Comparison of ENCODE assay signal across 8 mouse cellular contexts in genomic region chr15:88819026-88819905, GRCm38 (mm10). TPM values are rescaled to one million over a fixed set of nuclear protein-coding genes. Genes with fewer than 3 reads are reported as not detected.
DNase-seq lines count a peak whose midpoint lies in the region; ATAC-seq lines count a peak whose summit lies in the region.

Alg12 (minus strand) TSS chr15:88819318.
Creld2 (plus strand) TSS chr15:88819646.

- peak within 1 kb of the TSS; percentile 73 for H3K27ac ChIP-seq in hindbrain, embryonic 14.5 days

- peak; percentile 100 for DNase-seq in R1 (ENCODE audit: low read depth, low spot score)
- DNase-seq in cerebellum, postnatal 25 days, result peak; percentile 99
- peak; percentile 99 to 100 for DNase-seq in frontal cortex, postnatal 25 days (ENCODE audit: low spot score in 2 of 2)
- peak; percentile 97 for DNase-seq in hindbrain, embryonic 14.5 days (ENCODE audit: low spot score)
- peak; percentile 100 for DNase-seq in layer of hippocampus, postnatal 36 days
- DNase-seq in lung, postnatal 36 days, result peak; percentile 100
- DNase-seq in retina, postnatal 1 day, result peak; percentile 100
- peak; percentile 98 to 100 for DNase-seq in urinary bladder, adult 18-20 months (ENCODE audit: low spot score in 2 of 2)

- peak within 1 kb of the TSS; percentile 93 for H3K4me3 ChIP-seq in hindbrain, embryonic 14.5 days (replicated peaks; ENCODE audit: low read length)

- peak within 1 kb of the TSS; percentile 87 for H3K4me2 ChIP-seq in hindbrain, embryonic 14.5 days (replicated peaks)

- ATAC-seq in hindbrain, embryonic 14.5 days (ENCODE audit: low FRiP score), result peak; percentile 99

- peak within 1 kb of the TSS; percentile 85 for H3K9ac ChIP-seq in hindbrain, embryonic 14.5 days

- H3K4me1 ChIP-seq in hindbrain, embryonic 14.5 days (replicated peaks; ENCODE audit: control insufficient read depth, insufficient read depth, low read length), result peaks cover 18% of the 10 kb centered on the region

- H3K36me3 ChIP-seq in hindbrain, embryonic 14.5 days (replicated peaks; ENCODE audit: control insufficient read depth, insufficient read depth), result peaks cover 40% of the 10 kb centered on the region

- H3K27me3 ChIP-seq in hindbrain, embryonic 14.5 days (ENCODE audit: control insufficient read depth, insufficient read depth, low read length), result no peaks in the 10 kb centered on the region

- H3K9me3 ChIP-seq in hindbrain, embryonic 14.5 days (ENCODE audit: control insufficient read depth, low read length), result no peaks in the 10 kb centered on the region

- under 1% methylated on average over 88 of the region's 88 CpGs for WGBS in hindbrain, embryonic 14.5 days

RNA-seq across cellular contexts. Expression of gene Alg12, which starts in this region (rescaled TPM):
- polyA plus RNA-seq in hindbrain, embryonic 14.5 days (2014; fragmentation: Nextera tagmentation; extraction: Ambion mirVana), result 9.0 and 10.0 TPM in 2 replicates
- total RNA-seq in layer of hippocampus, postnatal 36 days (2021), result 10 to 100 TPM; 13.0 to 16.3 TPM

RNA-seq across cellular contexts. Expression of gene Creld2, which starts in this region (rescaled TPM):
- polyA plus RNA-seq in hindbrain, embryonic 14.5 days (2014; fragmentation: Nextera tagmentation; extraction: Ambion mirVana), result 59.5 and 64.0 TPM in 2 replicates
- 10 to 100 TPM; 29.3 to 41.6 TPM for total RNA-seq in layer of hippocampus, postnatal 36 days (2021)

Comparison
In these comparisons a context has a peak if more than half of its experiments do, and no peak if none do; other contexts are left out.
1. Peak in every context shown above with its lines: DNase-seq, ATAC-seq, H3K4me3 ChIP-seq and H3K27ac ChIP-seq.